Comparison of ENCODE assay signal across 27 mouse cellular contexts in the genomic region with DNA sequence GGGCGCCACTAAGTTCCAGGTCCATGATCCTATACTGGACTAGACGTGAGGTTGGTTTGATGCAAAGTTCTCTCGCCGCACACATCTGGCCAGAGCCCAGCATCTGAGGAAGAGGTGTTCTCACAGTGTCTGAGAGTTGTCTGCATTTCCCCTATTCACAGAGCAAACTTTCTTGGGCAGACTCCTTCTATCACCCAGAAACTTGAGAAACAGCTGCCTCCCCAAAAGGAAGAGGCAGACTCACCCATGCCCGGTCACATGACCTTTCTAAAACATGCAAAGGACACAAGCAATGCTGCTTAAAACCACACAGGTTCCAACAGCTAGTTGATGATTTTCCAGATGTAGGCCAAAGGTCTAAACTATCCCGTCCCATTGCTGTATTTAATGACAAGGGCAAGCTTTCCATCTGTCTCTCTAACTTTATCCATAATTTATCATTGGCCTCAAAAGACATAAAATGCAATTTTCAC.
DNase-seq lines count a peak whose midpoint lies in the region; ATAC-seq and TF ChIP-seq lines count a peak whose summit lies in the region.
"Had no signal": no experiment of that assay in that cellular context is flagged by ENCODE, and none has a peak within 500 bp of the region (broad histone marks: within the 10 kb centered on the region; RNA-seq: fewer than 3 reads in every experiment).

No protein-coding gene starts in this region.

- no peak for TF ChIP-seq POLR2A in liver, adult 2 months (IDR thresholded peaks at IDR 0.05; ENCODE audit: extremely low read depth, insufficient read depth, low read length)

- WGBS in kidney, embryonic 16.5 days, result 79% methylated on average over 6 of the region's 6 CpGs
- WGBS in liver, adult 2 months, result 58% methylated on average over 6 of the region's 6 CpGs
- WGBS in liver, embryonic 11.5 days, result 87% methylated on average over 6 of the region's 6 CpGs
- WGBS in limb, embryonic 10.5 days, result 90% methylated on average over 6 of the region's 6 CpGs

- no peak overlapping the region for H3K4me2 ChIP-seq in kidney, embryonic 16.5 days (replicated peaks; ENCODE audit: low read depth, low read length)
- H3K4me2 ChIP-seq in liver, embryonic 11.5 days, result no peak overlapping the region
- H3K4me2 ChIP-seq: forebrain, embryonic 13.5 days; heart, embryonic 15.5 days; hindbrain, embryonic 12.5 days; intestine, embryonic 15.5 days; lung, embryonic 14.5 days had no signal

- ATAC-seq in kidney, embryonic 16.5 days (ENCODE audit: low FRiP score, low TSS enrichment), result no peak
- no peak for ATAC-seq in liver, embryonic 11.5 days (replicated peaks; ENCODE audit: low FRiP score)
- ATAC-seq: forebrain, embryonic 13.5 days; hindbrain, postnatal 0 days; intestine, embryonic 15.5 days; midbrain, embryonic 16.5 days had no signal

- no peak overlapping the region for H3K4me3 ChIP-seq in kidney, embryonic 16.5 days (ENCODE audit: low read length)
- no peak overlapping the region for H3K4me3 ChIP-seq in liver, adult 2 months (ENCODE audit: insufficient read depth, low read depth, low read length)
- H3K4me3 ChIP-seq in liver, embryonic 11.5 days (ENCODE audit: low read depth, low read length), result no peak overlapping the region
- no peak overlapping the region for H3K4me3 ChIP-seq in limb, embryonic 10.5 days
- H3K4me3 ChIP-seq: forebrain, embryonic 13.5 days; heart, embryonic 10.5 days; heart, embryonic 15.5 days; hindbrain, embryonic 12.5 days; intestine, embryonic 15.5 days; left cerebral cortex, adult 2 months had no signal

- H3K36me3 ChIP-seq in kidney, embryonic 16.5 days (ENCODE audit: insufficient read depth, low read length), result no peaks in the 10 kb centered on the region
- H3K36me3 ChIP-seq in liver, adult 2 months (ENCODE audit: control insufficient read depth, insufficient read depth, low read length), result no peaks in the 10 kb centered on the region
- H3K36me3 ChIP-seq in liver, embryonic 11.5 days (ENCODE audit: control insufficient read depth, insufficient read depth, low read length), result no peaks in the 10 kb centered on the region
- peaks cover 34% of the 10 kb centered on the region for H3K36me3 ChIP-seq in limb, embryonic 10.5 days
- H3K36me3 ChIP-seq: G1E; heart, embryonic 10.5 days; heart, embryonic 15.5 days; hindbrain, embryonic 12.5 days; intestine, embryonic 15.5 days had no signal

- no peak overlapping the region for H3K27ac ChIP-seq in kidney, embryonic 16.5 days (ENCODE audit: low read length)
- no peak overlapping the region for H3K27ac ChIP-seq in liver, adult 2 months (replicated peaks; ENCODE audit: insufficient read depth, low read depth, low read length)
- H3K27ac ChIP-seq in liver, embryonic 11.5 days (ENCODE audit: low read depth, low read length), result no peak overlapping the region
- H3K27ac ChIP-seq in limb, embryonic 10.5 days, result peak overlapping the region; percentile 20; the same call in 1 of the 2 replicates
- H3K27ac ChIP-seq: forebrain, embryonic 13.5 days; heart, embryonic 10.5 days; heart, embryonic 15.5 days; hindbrain, embryonic 12.5 days; hindbrain, postnatal 0 days; intestine, embryonic 15.5 days; left cerebral cortex, adult 2 months; liver, embryonic 14.5 days had no signal

- no peaks in the 10 kb centered on the region; the same call in 1 of the 2 replicates for H3K27me3 ChIP-seq in kidney, embryonic 16.5 days (ENCODE audit: insufficient read depth, low read length)
- no peaks in the 10 kb centered on the region for H3K27me3 ChIP-seq in liver, adult 2 months (ENCODE audit: control insufficient read depth, insufficient read depth, low read length)
- H3K27me3 ChIP-seq in liver, embryonic 11.5 days (replicated peaks; ENCODE audit: control insufficient read depth, insufficient read depth, low read length), result no peaks in the 10 kb centered on the region
- H3K27me3 ChIP-seq in limb, embryonic 10.5 days (ENCODE audit: low read depth, poor library complexity, severe bottlenecking), result no peaks in the 10 kb centered on the region
- H3K27me3 ChIP-seq: forebrain, embryonic 13.5 days; heart, embryonic 15.5 days; hindbrain, embryonic 12.5 days; intestine, embryonic 15.5 days had no signal

- H3K9ac ChIP-seq in kidney, embryonic 16.5 days (replicated peaks; ENCODE audit: low read length), result no peak overlapping the region
- no peak overlapping the region for H3K9ac ChIP-seq in liver, adult 2 months (ENCODE audit: low read depth, low read length)
- H3K9ac ChIP-seq in liver, embryonic 11.5 days (ENCODE audit: low read depth, low read length), result no peak overlapping the region
- H3K9ac ChIP-seq: forebrain, embryonic 13.5 days; heart, embryonic 15.5 days; hindbrain, embryonic 12.5 days; intestine, embryonic 15.5 days; liver, embryonic 14.5 days; lung, embryonic 14.5 days had no signal

- H3K4me1 ChIP-seq in kidney, embryonic 16.5 days (ENCODE audit: insufficient read depth, low read length), result peaks cover 7% of the 10 kb centered on the region; the same call in 1 of the 2 replicates
- H3K4me1 ChIP-seq in liver, adult 2 months (ENCODE audit: control insufficient read depth, insufficient read depth, low read length), result peaks cover 4% of the 10 kb centered on the region; the same call in 1 of the 2 replicates
- no peaks in the 10 kb centered on the region for H3K4me1 ChIP-seq in liver, embryonic 11.5 days (replicated peaks; ENCODE audit: control insufficient read depth, insufficient read depth, low read length)
- peaks cover 10% of the 10 kb centered on the region for H3K4me1 ChIP-seq in limb, embryonic 10.5 days
- H3K4me1 ChIP-seq: forebrain, embryonic 13.5 days; heart, embryonic 15.5 days; hindbrain, embryonic 12.5 days; intestine, embryonic 15.5 days had no signal

- H3K79me2 ChIP-seq in liver, adult 2 months (ENCODE audit: control insufficient read depth, insufficient read depth, low read length), result no peaks in the 10 kb centered on the region

- peak; percentile 61 for DNase-seq in kidney, adult 11 months
- DNase-seq in liver, adult 2 months (ENCODE audit: extremely low read depth, low read depth, low spot score), result peak; percentile 75
- no peak for DNase-seq in liver, embryonic 11.5 days (ENCODE audit: low spot score)
- DNase-seq in limb, embryonic 10.5 days (ENCODE audit: low spot score), result no peak
- peak; percentile 11 for DNase-seq in yolk sac, embryonic 10.5 days (ENCODE audit: low spot score)
- DNase-seq in right cerebral cortex, adult 2 months (ENCODE audit: low spot score in 2 of 2), result no peak
- DNase-seq: adrenal gland, adult 8-10 months; cerebellum, adult 2 months; cerebellum, postnatal 25 days; gastrocnemius, postnatal 14 days; heart, postnatal 36 days; lung, embryonic 14.5 days; lung, postnatal 14 days; right cerebral cortex, adult 18-20 months; thymus, adult 2 months; thymus, postnatal 36 days had no signal

- no peak for TF ChIP-seq CTCF in liver, adult 2 months (IDR thresholded peaks at IDR 0.05; ENCODE audit: low read depth, low read length)

- H3K9me3 ChIP-seq in kidney, embryonic 16.5 days (ENCODE audit: low read length), result no peaks in the 10 kb centered on the region
- no peaks in the 10 kb centered on the region for H3K9me3 ChIP-seq in liver, embryonic 11.5 days (ENCODE audit: control insufficient read depth, low read length)
- no peaks in the 10 kb centered on the region for H3K9me3 ChIP-seq in limb, embryonic 10.5 days (replicated peaks)
- H3K9me3 ChIP-seq: forebrain, embryonic 13.5 days; G1E; heart, embryonic 10.5 days; heart, embryonic 15.5 days; hindbrain, embryonic 12.5 days; intestine, embryonic 15.5 days had no signal

Comparison
In these comparisons a context has a peak if more than half of its experiments do, and no peak if none do; other contexts are left out.
1. DNase-seq: peak in kidney, adult 11 months (single experiment), liver, adult 2 months (single experiment) and yolk sac, embryonic 10.5 days (single experiment); none in liver, embryonic 11.5 days (single experiment), limb, embryonic 10.5 days (single experiment) and right cerebral cortex, adult 2 months (0 of 2).